Mouse (Mus musculus) lung, embryonic 14.5 days (tissue): Measurements from ENCODE around the gene Itgb4. TPM values are rescaled to one million over a fixed set of nuclear protein-coding genes. Genes with fewer than 3 reads are reported as not detected.

ENCODE experiments used
- ATAC-seq: fragments of 200-750 bp; cut with Nextera tagmentation; 2 replicates; pipeline ENCODE4 v1.8.0; 2017; ENCODE audit warnings: mild to moderate bottlenecking, moderate TSS enrichment, moderate library complexity; ENCODE audit not compliant: insufficient read depth
- DNase-seq: peaks from one replicate; pipeline ENCODE4 v3.0.0-alpha.2; 2015
- H3K27ac ChIP-seq: fragments of 300-500 bp; sonication (generic); 2 replicates; pipeline ENCODE4 v1.5.1; 2014; ENCODE audit warnings: low read depth, mild to moderate bottlenecking, moderate library complexity
- H3K27me3 ChIP-seq: fragments of 300-500 bp; sonication (generic); 2 replicates; pipeline ENCODE4 v1.6.1; 2014; ENCODE audit warnings: low read length, control low read depth; ENCODE audit not compliant: insufficient read depth
- H3K36me3 ChIP-seq: fragments of 300-500 bp; sonication (generic); 2 replicates; pipeline ENCODE4 v1.6.1; 2014; ENCODE audit warnings: control low read depth; ENCODE audit not compliant: insufficient read depth
- H3K4me1 ChIP-seq: fragments of 300-500 bp; sonication (generic); 2 replicates; pipeline ENCODE4 v1.6.1; 2014; ENCODE audit warnings: antibody characterized with exemption, control low read depth; ENCODE audit not compliant: insufficient read depth
- H3K4me2 ChIP-seq: fragments of 300-500 bp; sonication (generic); 2 replicates; pipeline ENCODE4 v1.6.1; 2014; ENCODE audit warnings: mild to moderate bottlenecking
- H3K4me3 ChIP-seq: fragments of 300-500 bp; sonication (generic); 2 replicates; pipeline ENCODE4 v1.5.1; 2014; ENCODE audit warnings: low read depth, low read length
- H3K9ac ChIP-seq: fragments of 300-500 bp; sonication (generic); 2 replicates; pipeline ENCODE4 v1.6.1; 2014
- H3K9me3 ChIP-seq: fragments of 300-500 bp; sonication (generic); 2 replicates; pipeline ENCODE4 v1.6.1; 2016; ENCODE audit warnings: low read depth, low read length, control low read depth
- CTCF ChIP-seq: IDR thresholded peaks from 2 replicates; pipeline ENCODE4 v1.5.1; 2016; ENCODE audit warnings: antibody characterized with exemption, low read depth
- WGBS: fragments of 180-500 bp; shearing (Covaris S2); extraction: QIAGEN DNeasy Blood & Tissue Kit; methylation state at CpG from one replicate; pipeline ENCODE4 v1.1.7; 2014; 5-methylcytosine and 5-hydroxymethylcytosine counted together
- polyA plus RNA-seq: library from polyadenylated mRNA; unstranded; fragments of >200 nt; fragmentation: Nextera tagmentation; extraction: Ambion mirVana; gene quantifications from 2 replicates; pipeline ENCODE4 v1.2.1, GENCODE M21; 2014

Gene Itgb4
- 2.0 and 2.3 TPM in 2 replicates for polyA plus RNA-seq

DNA sequence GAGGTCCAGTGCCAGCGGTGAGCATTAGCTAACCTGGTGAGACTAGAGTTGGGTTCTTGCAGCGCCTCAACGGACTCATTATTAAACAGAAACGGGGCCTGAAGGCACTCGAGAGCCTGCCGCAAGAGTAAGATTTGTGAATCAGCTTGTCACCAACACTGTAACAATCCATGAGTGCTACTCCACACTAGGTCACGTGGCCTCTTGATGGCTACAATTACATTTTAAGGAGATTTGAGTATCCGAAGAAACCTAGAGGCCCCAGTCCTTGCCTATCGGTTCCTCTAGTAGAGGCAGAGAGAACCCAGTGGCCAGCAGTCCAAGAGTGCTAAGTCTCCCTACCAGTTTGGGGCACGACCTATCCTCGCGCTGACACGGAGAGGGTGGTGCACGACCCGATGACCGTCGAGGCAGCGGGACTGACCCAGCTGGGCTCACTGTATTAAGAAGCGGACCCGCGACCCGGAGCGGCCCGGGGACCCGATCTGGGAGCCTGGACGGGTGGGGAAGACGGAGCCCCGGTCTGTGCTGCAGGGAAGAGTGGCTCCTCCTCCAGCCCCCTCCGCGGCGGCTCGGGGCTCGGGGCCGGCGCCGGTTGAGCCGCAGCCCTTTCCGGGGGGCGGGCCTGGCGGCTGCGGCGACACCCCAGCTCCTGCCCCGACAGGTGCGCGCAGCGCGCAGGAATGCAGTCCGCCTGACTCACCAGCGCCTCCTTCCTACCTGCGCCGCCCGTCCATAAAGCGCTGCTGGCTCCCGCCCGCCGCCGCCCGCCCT, at the start of gene Itgb4:
Itgb4 (plus strand) TSS at position 401 of the 774 bp plus-strand sequence.
- no peaks in the 10 kb centered on the region for H3K36me3 ChIP-seq
- 0 out of 2 replicates have a peak, but pooled peaks have one; percentile 27 for TF ChIP-seq CTCF
- peak within 1 kb of the TSS; percentile 42 for H3K9ac ChIP-seq
- WGBS: 9% methylated on average over 39 of the region's 58 CpGs
- H3K27me3 ChIP-seq: peaks cover 45% of the 10 kb centered on the region
- H3K4me2 ChIP-seq: peak within 1 kb of the TSS; percentile 74
- no peak within 1 kb of the TSS for H3K27ac ChIP-seq
- no peaks in the 10 kb centered on the region for H3K9me3 ChIP-seq
- peak within 1 kb of the TSS; percentile 43 for H3K4me3 ChIP-seq
- ATAC-seq (peak; percentile 79), DNase-seq (peak; percentile 64)
- H3K4me1 ChIP-seq: peaks cover 3% of the 10 kb centered on the region; the same call in 1 of the 2 replicates

DNA sequence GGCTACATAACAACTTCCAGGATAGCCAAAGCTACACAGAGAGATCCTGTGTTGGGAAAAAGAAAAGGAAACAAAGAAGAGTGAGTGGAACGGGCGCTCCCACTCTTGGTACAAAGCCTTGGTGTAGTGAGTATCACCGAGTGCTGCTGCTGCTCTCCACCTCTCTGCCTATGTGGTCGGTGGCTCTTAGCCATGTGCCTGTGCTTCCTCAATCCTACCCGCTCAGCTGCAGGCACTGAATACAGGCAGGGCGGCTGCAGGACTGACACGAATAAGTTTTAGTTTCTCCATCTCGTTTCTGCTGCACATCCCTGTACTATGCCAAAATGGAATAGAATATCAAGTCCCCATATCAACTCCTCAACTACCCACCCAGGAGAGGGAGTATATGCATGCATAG, 45.5 kb upstream of the Itgb4 start:
- no peak overlapping the region for H3K4me3 ChIP-seq
- no peak for ATAC-seq
- no peak for DNase-seq
- H3K4me1 ChIP-seq: peaks cover 7% of the 10 kb centered on the region; the same call in 1 of the 2 replicates
- H3K4me2 ChIP-seq: no peak overlapping the region
- H3K36me3 ChIP-seq: peaks cover 26% of the 10 kb centered on the region; the same call in 1 of the 2 replicates
- H3K9ac ChIP-seq: no peak overlapping the region
- WGBS: 83% methylated on average over 8 of the region's 8 CpGs
- TF ChIP-seq CTCF: no peak
- no peaks in the 10 kb centered on the region for H3K9me3 ChIP-seq
- no peaks in the 10 kb centered on the region for H3K27me3 ChIP-seq
- H3K27ac ChIP-seq: no peak overlapping the region

DNA sequence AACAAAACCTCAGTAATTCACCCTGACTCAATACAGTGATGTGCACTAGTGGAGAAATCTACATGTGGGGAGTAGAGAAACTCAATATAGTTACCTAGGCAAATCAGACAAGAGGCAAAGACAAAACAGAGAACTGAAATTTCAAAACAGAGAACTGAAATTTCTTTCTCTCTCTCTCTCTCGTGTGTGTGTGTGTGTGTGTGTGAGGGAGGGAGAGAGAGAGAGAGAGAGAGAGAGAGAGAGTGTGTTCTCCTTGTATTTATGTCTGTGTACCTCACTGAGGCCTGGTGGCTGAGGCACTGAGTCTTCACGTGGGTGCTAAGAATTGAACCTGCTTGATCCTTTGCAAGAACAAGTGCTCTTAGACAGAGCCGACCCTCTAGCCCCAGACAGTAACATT, 44.7 kb upstream of the Itgb4 start:
- Histone ChIP-seq H3K4me2 (no peak overlapping the region), H3K36me3 (peaks cover 24% of the 10 kb centered on the region; the same call in 1 of the 2 replicates), H3K4me1 (peaks cover 11% of the 10 kb centered on the region; the same call in 1 of the 2 replicates), H3K4me3 (no peak overlapping the region), H3K9me3 (no peaks in the 10 kb centered on the region), H3K27ac (no peak overlapping the region), H3K9ac (no peak overlapping the region), H3K27me3 (no peaks in the 10 kb centered on the region)
- TF ChIP-seq CTCF: no peak
- DNase-seq: no peak
- no peak for ATAC-seq
- WGBS: 59% methylated on average over 2 of the region's 3 CpGs

DNA sequence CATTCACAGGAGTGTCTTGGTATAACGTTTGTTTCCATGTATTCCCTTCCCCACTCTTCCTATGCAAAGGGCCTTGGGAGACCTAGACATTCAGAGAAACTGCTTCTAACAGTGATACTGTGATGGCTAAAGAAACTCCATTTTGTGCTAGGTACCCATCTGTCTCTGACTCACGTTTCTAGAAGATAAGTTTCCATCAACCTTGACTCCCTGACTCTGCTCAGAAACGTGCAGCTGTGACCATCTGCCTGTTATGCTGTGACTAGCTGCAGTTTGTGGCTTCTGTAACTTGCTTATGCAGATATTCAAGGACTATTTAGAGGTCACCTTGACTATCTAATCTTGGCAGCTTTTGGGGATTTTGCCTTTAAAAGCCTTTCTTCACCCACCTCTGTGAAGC, 43.3 kb upstream of the Itgb4 start:
- DNase-seq (no peak), ATAC-seq (no peak)
- TF ChIP-seq CTCF: no peak
- H3K4me1 ChIP-seq: peaks cover 11% of the 10 kb centered on the region; the same call in 1 of the 2 replicates
- no peak overlapping the region for H3K4me2 ChIP-seq
- H3K27me3 ChIP-seq: no peaks in the 10 kb centered on the region
- H3K4me3 ChIP-seq: no peak overlapping the region
- H3K9me3 ChIP-seq: no peaks in the 10 kb centered on the region
- H3K27ac ChIP-seq: no peak overlapping the region
- H3K36me3 ChIP-seq: peaks cover 26% of the 10 kb centered on the region
- H3K9ac ChIP-seq: no peak overlapping the region
- 60% methylated on average over 3 of the region's 3 CpGs for WGBS

DNA sequence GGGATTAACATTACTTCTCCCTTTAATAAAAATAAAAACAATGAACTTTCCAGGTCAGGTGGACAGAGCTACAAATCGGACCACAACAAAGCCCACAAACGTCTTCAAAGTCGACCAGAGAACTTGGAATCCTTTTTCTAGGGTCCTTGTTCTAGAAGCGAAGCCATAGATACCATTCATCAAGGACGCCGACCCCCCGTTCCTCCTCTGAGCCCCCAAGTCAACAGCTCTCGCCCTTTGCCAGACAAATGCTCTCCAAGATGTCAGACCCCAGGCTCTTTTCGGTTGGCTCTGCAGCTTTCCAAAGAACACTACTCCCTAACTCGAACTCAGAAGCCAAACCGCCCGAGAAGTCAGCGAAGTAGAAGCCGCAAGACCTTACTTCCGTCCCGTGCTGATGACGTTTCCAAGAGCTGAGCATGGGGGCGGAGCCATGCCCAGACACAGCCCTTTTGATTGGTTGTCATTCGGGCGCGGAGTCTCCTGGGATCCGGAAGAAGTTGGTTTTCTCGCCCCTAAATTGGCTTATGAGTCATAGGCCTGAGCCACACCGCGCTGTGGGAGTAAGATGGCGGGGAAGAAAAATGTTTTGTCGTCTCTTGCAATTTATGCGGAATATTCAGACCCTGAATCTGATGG, 41.3 kb upstream of the Itgb4 start, which contains the start of the genes Sap30bp and Recql5:
Sap30bp (plus strand) TSS at position 175 of the 639 bp plus-strand sequence.
Recql5 (minus strand) TSS at position 370 of the 639 bp plus-strand sequence.
- no peaks in the 10 kb centered on the region for H3K9me3 ChIP-seq
- DNase-seq: peak; percentile 100
- TF ChIP-seq CTCF: no peak
- H3K4me2 ChIP-seq: peak within 1 kb of the TSS; percentile 94
- ATAC-seq: peak; percentile 100
- peaks cover 11% of the 10 kb centered on the region; the same call in 1 of the 2 replicates for H3K4me1 ChIP-seq
- peaks cover 36% of the 10 kb centered on the region for H3K36me3 ChIP-seq
- H3K27ac ChIP-seq: no peak within 1 kb of the TSS
- WGBS: under 1% methylated on average over 28 of the region's 28 CpGs
- peak within 1 kb of the TSS; percentile 86 for H3K4me3 ChIP-seq
- peak within 1 kb of the TSS; percentile 74 for H3K9ac ChIP-seq
- no peaks in the 10 kb centered on the region for H3K27me3 ChIP-seq

DNA sequence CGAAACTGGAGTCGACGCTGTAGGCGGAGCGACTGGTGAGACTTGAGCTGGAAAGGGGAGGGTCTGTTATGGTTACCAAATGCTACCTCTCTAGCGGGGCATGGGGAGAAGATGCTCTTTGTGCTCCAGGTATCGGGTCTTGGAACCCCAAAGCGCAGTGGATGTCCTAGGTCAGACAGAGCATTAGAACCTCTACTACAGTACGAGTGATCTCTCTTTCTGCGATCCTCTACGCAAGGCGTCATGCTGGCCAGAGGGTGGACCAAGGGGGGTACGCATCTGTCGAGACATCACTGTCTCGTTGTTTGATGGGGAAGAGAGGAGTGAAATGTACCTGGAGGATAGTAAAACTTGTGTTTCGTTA, 40.8 kb upstream of the Itgb4 start:
- no peak overlapping the region for H3K27ac ChIP-seq
- peak overlapping the region; percentile 82 for H3K4me2 ChIP-seq
- H3K9me3 ChIP-seq: no peaks in the 10 kb centered on the region
- peaks cover 39% of the 10 kb centered on the region for H3K36me3 ChIP-seq
- peak; percentile 61 for ATAC-seq
- under 1% methylated on average over 16 of the region's 16 CpGs for WGBS
- H3K4me3 ChIP-seq: peak overlapping the region; percentile 86
- H3K9ac ChIP-seq: peak overlapping the region; percentile 74
- no peak for DNase-seq
- no peaks in the 10 kb centered on the region for H3K27me3 ChIP-seq
- H3K4me1 ChIP-seq: peaks cover 11% of the 10 kb centered on the region; the same call in 1 of the 2 replicates
- TF ChIP-seq CTCF: no peak
